Mouse (Mus musculus): ENCODE data around the gene Pef1. TPM values are rescaled to one million over a fixed set of nuclear protein-coding genes. Genes with fewer than 3 reads are reported as not detected.

The Pef1 gene
- total RNA-seq, 2 experiments from 2014 or later: 58.5 to 66.3 TPM

DNA sequence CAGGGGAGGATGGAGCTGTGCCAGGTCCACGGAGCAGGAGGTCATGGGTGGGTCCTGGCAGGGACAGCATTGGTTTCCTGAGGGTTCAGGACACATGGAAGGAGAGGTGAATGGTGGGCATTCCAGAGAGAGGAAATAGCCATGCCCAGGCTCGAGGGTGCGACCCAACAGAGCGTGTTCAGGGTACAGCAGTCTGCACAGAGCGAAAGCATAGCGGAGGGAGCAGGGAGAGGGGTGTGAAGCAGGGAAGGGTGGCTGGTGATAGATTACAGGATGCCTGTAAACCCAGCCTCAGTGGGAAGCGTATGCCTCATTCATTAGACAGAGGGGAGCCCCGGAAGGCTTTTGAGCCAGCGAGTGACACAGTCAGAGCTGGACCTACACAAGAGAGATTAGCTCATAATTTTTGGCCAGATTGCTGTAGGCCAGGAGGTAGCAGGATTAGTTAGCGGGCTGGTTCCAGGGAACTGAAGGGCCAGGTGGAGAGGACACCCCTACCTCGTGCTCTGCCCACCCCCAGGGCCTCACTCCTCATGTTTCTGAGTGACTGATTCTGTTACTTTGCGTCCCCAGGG lies 17.0 kb upstream of the Pef1 start:
- no peak for DNase-seq (ENCODE audit: extremely low spot score in 1 of 2, low spot score in 1 of 2)

DNA sequence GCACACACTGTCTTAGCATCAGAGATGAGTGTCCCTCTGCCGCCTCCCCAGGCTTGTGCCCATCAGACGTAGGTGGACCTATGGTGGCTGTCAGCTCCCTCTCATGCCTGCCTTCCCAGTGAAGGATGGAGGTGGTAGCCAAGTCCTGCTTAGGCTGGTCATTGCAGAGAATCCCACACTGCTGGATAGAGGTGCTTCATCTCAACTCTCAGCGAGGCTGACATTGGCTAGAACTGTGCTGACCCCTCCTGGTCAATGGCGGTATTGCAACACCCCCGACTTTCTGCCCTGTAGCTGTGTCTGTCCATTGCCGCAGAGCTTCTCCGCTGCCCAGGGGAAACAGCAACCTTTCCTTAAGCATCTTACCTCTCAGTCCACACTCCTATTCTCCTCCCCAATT lies 15.1 kb upstream of the Pef1 start:
- DNase-seq (ENCODE audit: extremely low spot score in 1 of 2, low spot score in 1 of 2): peak; percentile 98 to 100

DNA sequence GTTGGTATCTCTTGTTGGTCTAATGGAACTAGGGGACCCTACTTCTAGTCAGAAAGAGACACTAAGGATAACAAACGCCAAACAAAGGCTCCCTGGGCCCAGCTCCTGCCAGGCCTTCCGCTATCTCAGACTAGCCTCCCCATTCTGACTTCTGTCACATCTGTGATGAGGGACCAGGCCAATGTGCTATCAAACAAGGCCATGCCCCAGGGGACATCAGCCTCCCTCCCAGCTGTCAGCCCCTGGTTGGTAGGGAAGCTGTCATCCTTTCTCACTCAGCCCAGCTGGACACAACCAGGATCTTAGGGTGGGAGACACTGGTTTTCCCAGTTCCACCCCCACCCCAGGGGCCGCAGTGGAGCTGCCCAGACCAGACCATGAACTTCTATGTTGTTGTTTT lies 7.2 kb upstream of the Pef1 start:
- DNase-seq (ENCODE audit: extremely low spot score in 1 of 2, low spot score in 1 of 2): no peak

DNA sequence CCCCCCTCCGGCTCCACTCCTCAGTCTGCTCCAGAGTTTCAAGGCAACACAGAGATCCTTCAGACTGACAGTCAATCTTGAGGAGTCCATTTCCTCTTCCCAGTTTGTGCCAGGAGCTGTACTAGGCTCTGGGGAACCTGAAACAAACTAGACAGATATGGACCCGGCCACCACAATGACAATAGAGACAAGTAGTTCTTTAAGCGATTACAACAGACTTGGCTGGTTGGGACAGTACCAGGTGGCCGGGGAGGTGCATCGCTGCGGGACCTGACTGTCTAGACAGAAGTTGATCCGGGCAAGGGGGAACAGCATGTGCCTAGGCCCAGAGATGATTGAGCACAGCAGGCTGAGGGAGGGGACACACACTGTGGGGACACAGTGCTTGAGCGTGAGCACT lies 1.2 kb upstream of the Pef1 start:
- no peak for DNase-seq (ENCODE audit: extremely low spot score in 1 of 2, low spot score in 1 of 2)

DNA sequence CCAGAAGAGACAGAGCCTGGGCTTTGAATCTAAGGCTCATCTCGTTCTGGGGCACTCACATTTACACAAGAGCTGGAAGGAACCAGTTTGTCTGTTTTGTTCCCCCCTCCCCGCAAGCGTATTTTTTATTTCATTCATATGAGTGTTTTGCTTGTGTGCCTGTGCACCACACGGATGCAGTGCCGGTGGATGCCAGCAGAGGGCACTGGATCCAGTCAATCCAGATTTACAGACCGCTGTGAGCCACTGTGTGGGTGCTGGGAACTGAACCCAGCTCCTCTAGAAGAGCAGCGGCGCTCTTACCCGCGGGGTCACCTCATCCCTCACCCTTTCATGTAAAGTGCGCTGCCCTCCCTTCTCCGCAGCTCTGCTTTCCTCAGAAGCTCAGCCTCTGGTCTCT lies 1.3 kb downstream of the Pef1 start:
- DNase-seq (ENCODE audit: extremely low spot score in 1 of 2, low spot score in 1 of 2): no peak

DNA sequence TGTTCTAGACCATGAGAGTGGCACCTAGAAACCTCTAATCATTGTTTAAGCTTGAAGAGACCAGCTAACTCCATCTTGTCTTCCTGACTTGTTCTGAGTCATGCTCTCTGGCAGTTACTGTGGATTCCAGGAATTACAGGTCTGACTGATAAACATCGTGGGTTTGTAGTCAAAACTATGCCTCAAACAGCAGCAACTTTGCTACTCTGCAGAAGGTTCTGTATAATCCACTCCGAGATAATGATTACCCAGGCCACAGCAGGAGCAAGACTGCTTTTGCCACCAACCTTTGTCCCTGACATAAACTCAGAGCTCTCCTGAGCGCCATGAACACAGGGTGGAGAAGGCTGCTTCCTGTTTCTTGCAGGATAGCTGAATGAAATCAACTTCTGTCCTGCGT lies 2.2 kb downstream of the Pef1 start:
- DNase-seq (ENCODE audit: extremely low spot score in 1 of 2, low spot score in 1 of 2): no peak

DNA sequence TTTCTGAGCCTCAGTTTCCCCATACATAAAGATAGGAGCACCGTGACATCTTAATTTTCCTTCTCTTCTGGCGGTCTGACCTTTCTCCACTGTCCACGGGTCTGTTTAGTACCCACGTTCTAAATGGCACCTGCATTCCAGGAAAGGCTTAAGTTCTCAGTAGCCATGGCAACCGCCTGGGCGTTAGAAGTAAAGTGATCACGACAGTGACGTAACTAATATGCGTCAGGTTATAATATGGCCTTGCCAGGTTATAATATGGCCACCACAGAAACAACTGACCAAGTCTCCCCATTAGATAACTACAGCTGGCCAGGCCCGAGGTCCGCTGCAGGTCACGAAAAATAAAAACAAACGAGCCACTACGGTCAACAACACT lies 4.7 kb downstream of the Pef1 start:
- no peak for DNase-seq (ENCODE audit: extremely low spot score in 1 of 2, low spot score in 1 of 2)

DNA sequence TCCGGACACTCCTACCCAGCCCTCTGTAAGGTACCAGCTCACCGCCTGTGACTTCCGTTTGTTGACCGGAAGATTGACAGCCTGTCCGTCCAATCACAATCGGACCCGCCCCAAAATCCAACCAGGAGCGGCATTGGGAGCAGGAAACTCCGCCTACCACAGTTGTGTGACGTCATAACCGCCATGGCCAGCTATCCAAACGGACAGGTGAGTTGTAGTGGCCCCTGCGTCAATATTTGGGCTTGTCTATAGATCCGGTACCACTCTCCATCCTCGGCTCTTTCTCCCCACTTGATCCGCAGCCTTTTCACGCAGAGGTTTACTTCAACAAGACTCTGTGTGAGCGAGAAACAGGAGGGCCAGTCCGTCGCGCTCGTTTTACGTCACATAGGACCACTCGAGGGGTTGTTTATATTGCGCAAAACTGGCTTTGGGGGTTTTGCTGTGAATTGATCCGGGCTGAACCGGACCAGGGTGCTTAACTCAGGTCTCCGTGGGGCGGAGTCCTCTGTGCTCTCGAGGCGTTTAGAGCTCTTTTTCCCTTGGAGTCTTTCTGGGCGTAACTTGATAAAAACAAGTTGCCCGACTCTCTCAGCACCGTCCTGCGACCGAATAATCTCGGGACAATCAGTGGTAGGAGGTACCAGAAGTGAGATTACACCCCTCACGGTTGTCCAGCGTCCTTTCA lies 5.2 kb downstream of the Pef1 start:
- peak; percentile 100 for DNase-seq (ENCODE audit: extremely low spot score in 1 of 2, low spot score in 1 of 2)

DNA sequence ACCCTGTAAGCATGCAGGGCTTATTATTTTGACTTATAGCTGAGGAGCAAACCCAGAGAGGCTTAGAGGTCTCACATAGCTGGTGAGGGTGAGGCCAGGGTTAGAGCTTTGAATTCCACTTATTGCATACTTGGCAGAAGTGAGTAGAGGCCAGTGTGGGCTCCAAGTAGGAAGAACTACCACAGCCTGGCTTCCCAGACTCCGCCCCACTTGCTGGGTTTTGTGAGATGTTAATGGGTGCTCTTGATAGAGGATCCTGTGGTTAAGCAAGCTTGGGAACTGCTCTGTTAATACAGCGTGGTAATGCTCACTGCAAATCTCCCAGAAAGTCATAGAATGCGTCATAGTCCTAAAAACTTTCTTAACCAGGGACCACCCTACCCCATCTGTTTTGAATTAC lies 6.6 kb downstream of the Pef1 start:
- no peak for DNase-seq (ENCODE audit: extremely low spot score in 1 of 2, low spot score in 1 of 2)

DNA sequence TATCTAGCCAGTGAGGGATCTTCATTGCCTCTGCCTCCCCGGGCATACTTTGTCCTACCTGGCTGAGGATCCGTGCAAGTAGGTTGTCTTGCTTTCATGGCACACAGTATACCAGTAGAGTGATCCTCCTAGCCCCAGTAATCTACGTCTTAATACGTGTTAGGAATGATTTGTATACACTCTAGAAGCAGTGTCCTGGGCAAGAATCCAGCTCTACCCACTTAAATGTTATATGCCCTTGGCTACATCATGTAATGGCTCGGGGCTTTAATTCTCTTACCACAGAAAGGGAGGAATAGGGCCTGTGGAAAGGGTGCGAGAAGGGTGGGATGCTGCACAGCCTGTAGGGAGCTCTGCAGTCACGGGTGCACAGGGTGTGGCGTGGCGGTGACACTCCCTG lies 7.3 kb downstream of the Pef1 start:
- DNase-seq (ENCODE audit: extremely low spot score in 1 of 2, low spot score in 1 of 2): no peak

DNA sequence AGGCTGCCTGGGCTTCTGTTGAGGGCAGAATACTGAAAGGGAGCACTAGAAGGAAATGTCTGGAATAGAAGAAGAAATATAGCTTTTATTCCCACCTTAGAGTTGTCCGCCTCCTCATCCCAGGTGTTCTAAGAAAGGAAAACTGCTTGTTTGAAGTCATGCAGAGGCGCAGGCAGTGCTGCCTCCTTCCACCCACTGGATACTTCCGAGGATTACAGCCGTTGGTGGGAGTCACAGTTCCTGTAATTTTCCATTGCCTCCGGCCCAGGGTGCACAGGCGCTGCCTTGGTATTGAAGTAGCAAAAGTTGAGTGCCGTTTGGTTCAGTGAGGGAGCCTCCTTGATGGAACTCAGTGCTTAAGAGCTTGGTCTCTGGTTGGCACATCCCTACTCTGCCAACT lies 7.7 kb downstream of the Pef1 start:
- no peak for DNase-seq (ENCODE audit: extremely low spot score in 1 of 2, low spot score in 1 of 2)

DNA sequence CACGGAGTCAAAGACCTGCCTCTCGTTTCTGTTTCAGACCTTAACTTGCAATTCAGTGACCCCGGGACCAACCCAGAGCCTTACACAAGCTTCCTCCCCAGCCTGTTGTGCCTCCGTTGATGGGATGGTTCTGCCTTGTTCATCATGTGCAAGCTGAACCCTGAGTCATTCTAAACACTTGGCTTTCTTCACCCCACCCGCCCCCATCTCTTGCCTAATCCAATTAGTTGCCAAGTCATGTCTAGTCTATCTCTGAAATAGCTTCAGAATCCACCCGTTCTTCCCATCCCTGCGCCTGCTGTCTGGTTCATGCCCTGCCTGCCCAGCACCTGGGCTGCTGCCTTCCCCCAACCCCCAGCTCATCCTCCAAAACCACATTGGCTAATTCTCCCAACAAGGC lies 9.9 kb downstream of the Pef1 start:
- DNase-seq (ENCODE audit: extremely low spot score in 1 of 2, low spot score in 1 of 2): no peak

DNA sequence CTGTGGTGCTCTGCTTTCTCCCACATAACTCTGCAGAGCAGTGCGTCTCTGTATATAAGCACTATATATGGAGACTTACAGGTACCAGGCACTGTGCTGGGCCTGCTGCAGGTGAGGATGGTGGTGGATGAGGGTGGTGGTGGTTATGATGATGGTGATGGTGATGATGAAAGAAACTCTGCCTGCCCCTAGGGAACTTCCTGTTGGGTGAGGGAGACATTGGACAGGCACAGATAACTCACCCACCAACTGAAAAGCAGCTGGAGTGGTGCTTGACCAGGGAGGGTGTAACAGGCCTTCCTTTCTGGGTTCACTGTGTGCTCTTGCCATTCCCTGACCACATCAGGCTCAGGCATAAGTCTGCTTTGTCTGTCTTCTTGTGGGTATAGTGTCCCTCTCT lies 10.4 kb downstream of the Pef1 start:
- no peak for DNase-seq (ENCODE audit: extremely low spot score in 1 of 2, low spot score in 1 of 2)

DNA sequence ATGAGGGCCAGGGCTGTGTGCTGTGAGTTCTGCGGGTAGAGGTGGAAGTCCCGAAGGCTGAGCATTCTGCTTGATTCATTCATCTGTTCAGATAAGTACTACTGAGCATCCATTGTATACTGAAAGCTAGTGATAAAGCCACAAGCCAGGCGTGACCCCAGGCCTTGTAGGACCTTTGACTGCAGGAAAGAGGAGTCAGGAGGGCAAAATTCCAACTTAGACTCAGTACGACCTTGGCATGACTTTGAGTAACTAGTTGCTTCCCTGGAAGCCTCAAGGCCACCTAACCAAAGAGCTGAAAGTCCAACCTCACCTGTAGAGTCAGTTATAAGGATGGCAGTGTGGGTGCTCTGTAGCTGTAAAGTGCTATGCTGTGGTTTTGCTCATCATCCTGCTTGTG lies 18.4 kb downstream of the Pef1 start:
- no peak for DNase-seq (ENCODE audit: extremely low spot score in 1 of 2, low spot score in 1 of 2)

DNA sequence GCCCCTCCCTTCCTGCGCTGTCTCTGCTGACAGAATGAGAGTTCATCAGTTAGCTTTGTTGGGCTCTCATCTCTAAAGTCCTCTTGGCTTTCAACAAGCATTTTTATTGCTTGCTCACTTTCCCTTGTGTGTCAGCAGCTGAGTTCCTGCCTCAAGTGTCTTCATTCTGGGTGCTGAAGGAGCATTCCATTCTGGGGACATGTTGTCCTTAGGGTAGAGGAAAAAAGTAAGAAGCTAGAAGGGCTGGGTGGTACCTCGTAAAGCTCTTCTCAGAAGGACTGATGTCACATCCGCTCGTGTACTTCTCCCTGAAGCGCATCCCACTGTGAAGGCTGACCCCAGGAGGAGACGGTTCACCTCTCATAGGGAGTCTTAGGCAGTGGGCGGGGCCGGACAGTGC lies 19.2 kb downstream of the Pef1 start:
- no peak for DNase-seq (ENCODE audit: extremely low spot score in 1 of 2, low spot score in 1 of 2)

DNA sequence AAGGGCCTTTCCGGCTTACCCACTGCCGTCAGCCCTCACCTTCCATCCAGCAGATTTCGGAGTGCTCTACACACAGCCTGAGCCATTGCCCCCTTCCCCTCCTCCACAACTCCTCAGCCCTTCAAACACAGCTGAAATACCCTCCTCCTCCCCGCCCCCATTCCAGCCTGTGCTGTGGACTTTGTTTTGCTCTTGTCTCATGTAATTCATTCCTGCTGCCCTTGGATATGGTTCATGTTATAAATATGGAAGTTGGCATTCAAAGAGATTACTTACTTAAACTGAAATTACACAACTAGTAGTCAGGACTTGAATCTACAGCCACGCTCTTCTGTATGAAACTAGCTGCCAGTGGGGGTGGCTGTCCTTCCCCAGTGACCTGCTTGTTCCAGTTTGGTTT lies 20.7 kb downstream of the Pef1 start:
- DNase-seq (ENCODE audit: extremely low spot score in 1 of 2, low spot score in 1 of 2): no peak

DNA sequence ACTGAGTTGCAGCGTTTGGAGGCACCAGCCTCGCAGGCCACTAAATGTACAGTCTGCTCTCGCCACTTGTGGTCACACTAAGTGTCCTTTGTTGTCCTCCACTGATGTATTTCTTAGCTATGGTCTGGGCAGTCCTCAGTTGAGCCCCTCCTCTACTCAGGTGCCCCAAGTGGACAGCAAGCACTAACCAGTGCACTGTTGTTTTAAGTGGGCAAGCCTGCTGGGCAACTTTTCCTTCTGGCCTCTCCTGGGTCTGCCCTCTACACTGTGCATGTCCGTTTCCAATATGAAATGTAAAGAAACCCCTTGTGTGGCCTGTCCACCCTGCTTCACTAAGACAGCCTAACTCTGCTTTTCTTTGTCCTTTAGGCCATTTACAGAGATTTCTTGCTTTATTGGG lies 21.8 kb downstream of the Pef1 start:
- DNase-seq (ENCODE audit: extremely low spot score in 1 of 2, low spot score in 1 of 2): no peak

DNA sequence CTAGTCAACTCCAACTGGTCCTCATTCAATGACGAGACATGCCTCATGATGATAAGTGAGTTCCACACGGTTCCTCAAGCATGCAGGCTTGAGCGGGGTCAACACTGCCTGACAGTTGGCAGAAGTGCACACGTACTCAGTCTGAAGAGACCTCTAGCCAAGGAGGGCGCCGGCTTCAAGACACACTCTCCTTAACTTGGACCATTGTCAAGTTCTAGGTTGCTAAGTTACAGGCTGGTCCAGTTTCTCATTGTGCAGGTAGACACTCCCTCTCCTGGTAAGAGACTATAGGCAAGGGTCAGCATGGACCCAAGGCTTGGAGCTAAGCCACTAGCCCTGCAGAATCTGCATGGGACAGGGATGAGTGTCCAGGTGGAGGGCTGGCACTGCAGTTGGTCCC lies 22.8 kb downstream of the Pef1 start:
- no peak for DNase-seq (ENCODE audit: extremely low spot score in 1 of 2, low spot score in 1 of 2)

DNA sequence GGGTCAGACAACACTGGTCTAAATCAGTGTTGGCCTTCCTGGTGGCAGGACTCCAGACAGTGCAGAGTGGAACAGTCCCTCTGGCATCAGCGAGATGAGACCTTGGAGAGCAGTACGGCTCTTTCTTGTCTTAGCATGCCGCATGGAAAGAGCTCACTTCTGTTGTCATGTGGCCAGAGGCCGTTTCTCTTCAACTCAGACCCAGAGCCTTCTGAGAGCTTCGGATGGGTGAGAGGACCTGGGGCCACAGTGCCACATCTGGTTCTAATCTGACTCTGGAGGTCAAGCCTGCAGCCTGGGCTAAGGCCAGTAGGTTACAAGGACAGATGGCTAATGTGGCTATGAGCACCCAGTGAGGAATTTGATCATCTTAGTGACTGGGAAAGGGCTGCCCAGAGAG lies 23.6 kb downstream of the Pef1 start:
- DNase-seq (ENCODE audit: extremely low spot score in 1 of 2, low spot score in 1 of 2): no peak

DNA sequence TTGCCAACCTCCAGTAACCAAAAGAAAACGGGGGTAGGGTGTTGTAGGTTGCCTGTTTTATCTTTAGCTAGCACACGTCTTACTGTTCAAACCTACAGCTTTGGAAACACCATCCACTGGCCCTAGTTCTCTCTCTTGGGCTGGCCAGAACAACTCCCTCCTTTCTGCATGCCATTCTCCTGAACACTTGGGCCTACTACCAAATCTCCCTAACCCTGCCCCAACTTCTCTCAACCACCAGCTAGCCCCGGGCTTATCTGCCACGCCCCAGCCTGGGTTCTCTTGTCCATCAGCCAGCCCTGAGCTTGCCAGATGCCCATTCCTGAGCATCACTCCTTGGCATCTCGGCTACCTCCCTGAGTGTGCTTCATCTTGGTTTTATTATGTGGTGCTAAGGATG lies 26.5 kb downstream of the Pef1 start:
- DNase-seq (ENCODE audit: extremely low spot score in 1 of 2, low spot score in 1 of 2): no peak

DNA sequence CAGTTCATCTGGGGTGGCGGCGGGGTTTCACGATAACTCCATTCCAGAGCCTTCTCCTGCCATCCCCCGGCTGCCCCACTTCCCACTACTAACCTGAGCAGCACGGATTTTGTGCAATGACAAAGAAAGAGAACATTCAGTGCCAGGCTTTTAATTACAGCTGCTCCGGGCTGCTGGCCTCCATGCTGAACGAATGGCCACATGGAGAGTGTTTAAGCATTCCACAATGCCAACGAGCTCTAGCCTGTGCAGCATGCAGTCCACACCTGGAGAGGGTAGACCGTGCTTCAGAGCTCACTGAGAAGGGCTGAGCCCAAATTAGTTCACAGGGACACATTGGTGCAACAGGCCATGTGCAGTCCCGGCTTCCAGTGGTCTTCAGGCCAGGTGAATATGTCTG lies 27.7 kb downstream of the Pef1 start:
- DNase-seq (ENCODE audit: extremely low spot score in 1 of 2, low spot score in 1 of 2): no peak

DNA sequence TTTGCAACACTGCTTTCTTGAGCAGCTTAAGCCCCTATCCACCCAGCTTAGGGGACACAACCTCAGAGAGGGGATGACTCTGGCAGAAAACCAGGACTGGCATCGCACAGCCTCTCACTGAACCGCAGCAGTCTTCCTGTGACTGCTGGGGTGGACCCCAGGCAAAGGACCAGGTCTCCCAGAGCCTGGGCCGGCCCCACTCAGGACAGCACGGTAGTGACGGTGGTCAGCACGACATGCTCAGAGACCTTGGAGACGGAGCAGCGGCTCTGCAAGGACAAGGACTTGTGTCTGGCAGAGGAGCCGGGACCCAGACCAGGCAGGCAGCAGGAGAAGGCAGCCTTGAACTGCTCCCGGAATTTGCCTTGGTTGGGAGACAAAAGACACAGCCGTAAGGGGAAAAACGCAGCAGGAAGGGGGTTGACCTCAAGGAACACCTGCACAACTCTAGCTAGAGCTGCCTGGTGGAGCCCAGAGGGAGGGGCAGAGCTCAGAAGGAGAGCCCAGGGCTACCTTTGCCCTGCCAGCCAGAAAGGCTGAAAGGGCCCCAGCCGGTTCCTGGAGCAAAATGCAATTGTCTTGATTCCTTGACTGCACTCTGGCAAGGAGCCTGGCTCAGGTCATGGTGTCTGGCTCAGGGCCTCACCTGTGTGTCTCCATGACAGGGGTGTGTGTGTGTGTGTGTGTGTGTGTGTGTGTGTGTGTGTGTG lies 28.4 kb downstream of the Pef1 start:
- DNase-seq (ENCODE audit: extremely low spot score in 1 of 2, low spot score in 1 of 2): no peak

Data from layer of hippocampus, postnatal 25 days (tissue).